Mouse (Mus musculus) olfactory bulb, adult 2 months (tissue): ENCODE data around the gene Cdc6.

Source experiments
- CTCF ChIP-seq: fragments of 200-500 bp; IDR thresholded peaks from 2 replicates; pipeline ENCODE4 v1.5.1; 2012; ENCODE audit warnings: low read depth, mild to moderate bottlenecking, low read length, moderate library complexity; ENCODE audit not compliant: insufficient read depth
- POLR2A ChIP-seq: fragments of 200-500 bp; IDR thresholded peaks from 2 replicates; pipeline ENCODE4 v1.6.1; 2012; ENCODE audit warnings: mild to moderate bottlenecking, low read depth, low read length, moderate library complexity; ENCODE audit not compliant: insufficient read depth

GRCm38 (mm10) chr11:98928186-98928893, 20.7 kb downstream of the Cdc6 start:
- TF ChIP-seq POLR2A, result no peak
- no peak for TF ChIP-seq CTCF
